Mouse (Mus musculus): Measurements from ENCODE around the gene Arhgef12. TPM values are rescaled to one million over a fixed set of nuclear protein-coding genes. Genes with fewer than 3 reads are reported as not detected.

The Arhgef12 gene
- total RNA-seq, 2 experiments from 2014 or later, result 55.7 to 56.3 TPM

- no peak for DNase-seq (ENCODE audit: low spot score in 2 of 2)
Observed at GRCm38 (mm10) chr9:43084496-43085362, 22.3 kb downstream of the Arhgef12 start.

GRCm38 (mm10) chr9:43083441-43084055 is 23.5 kb downstream of the Arhgef12 start:
- no peak for DNase-seq (ENCODE audit: low spot score in 2 of 2)

- no peak for DNase-seq (ENCODE audit: low spot score in 2 of 2)
Observed at GRCm38 (mm10) chr9:43078711-43079110, 28.3 kb downstream of the Arhgef12 start.

GRCm38 (mm10) chr9:43076163-43076562 is 30.9 kb downstream of the Arhgef12 start:
- DNase-seq (ENCODE audit: low spot score in 2 of 2), result no peak

- DNase-seq (ENCODE audit: low spot score in 2 of 2), result no peak
Observed at GRCm38 (mm10) chr9:43074611-43075010, 32.4 kb downstream of the Arhgef12 start.

GRCm38 (mm10) chr9:43071741-43072140 is 35.3 kb downstream of the Arhgef12 start:
- DNase-seq (ENCODE audit: low spot score in 2 of 2), result no peak

GRCm38 (mm10) chr9:43071176-43071575 is 35.9 kb downstream of the Arhgef12 start:
- no peak for DNase-seq (ENCODE audit: low spot score in 2 of 2)

GRCm38 (mm10) chr9:43070566-43070965 is 36.5 kb downstream of the Arhgef12 start:
- DNase-seq (ENCODE audit: low spot score in 2 of 2), result no peak

GRCm38 (mm10) chr9:43070153-43070552 is 36.9 kb downstream of the Arhgef12 start:
- no peak for DNase-seq (ENCODE audit: low spot score in 2 of 2)

GRCm38 (mm10) chr9:43067896-43068295 is 39.1 kb downstream of the Arhgef12 start:
- no peak for DNase-seq (ENCODE audit: low spot score in 2 of 2)

GRCm38 (mm10) chr9:43065231-43065630 is 41.8 kb downstream of the Arhgef12 start:
- no peak for DNase-seq (ENCODE audit: low spot score in 2 of 2)

GRCm38 (mm10) chr9:43061545-43061944 is 45.5 kb downstream of the Arhgef12 start:
- no peak for DNase-seq (ENCODE audit: low spot score in 2 of 2)

GRCm38 (mm10) chr9:43050391-43050790 is 56.6 kb downstream of the Arhgef12 start:
- no peak for DNase-seq (ENCODE audit: low spot score in 2 of 2)

- no peak for DNase-seq (ENCODE audit: low spot score in 2 of 2)
Observed at GRCm38 (mm10) chr9:43044481-43044880, 62.6 kb downstream of the Arhgef12 start.

GRCm38 (mm10) chr9:43038466-43038865 is 68.6 kb downstream of the Arhgef12 start:
- no peak for DNase-seq (ENCODE audit: low spot score in 2 of 2)

- no peak for DNase-seq (ENCODE audit: low spot score in 2 of 2)
Observed at GRCm38 (mm10) chr9:43035208-43035607, 71.8 kb downstream of the Arhgef12 start.

GRCm38 (mm10) chr9:43034273-43034672 is 72.8 kb downstream of the Arhgef12 start:
- DNase-seq (ENCODE audit: low spot score in 2 of 2), result no peak

- no peak for DNase-seq (ENCODE audit: low spot score in 2 of 2)
Observed at GRCm38 (mm10) chr9:43027757-43028156, 79.3 kb downstream of the Arhgef12 start.

- DNase-seq (ENCODE audit: low spot score in 2 of 2), result no peak
Observed at GRCm38 (mm10) chr9:43021515-43022251, 85.4 kb downstream of the Arhgef12 start.

GRCm38 (mm10) chr9:43019656-43020055 is 87.4 kb downstream of the Arhgef12 start:
- DNase-seq (ENCODE audit: low spot score in 2 of 2), result no peak

GRCm38 (mm10) chr9:43015786-43016185 is 91.3 kb downstream of the Arhgef12 start:
- no peak for DNase-seq (ENCODE audit: low spot score in 2 of 2)

GRCm38 (mm10) chr9:43015366-43015765 is 91.7 kb downstream of the Arhgef12 start:
- DNase-seq (ENCODE audit: low spot score in 2 of 2), result no peak
